Mouse (Mus musculus): ENCODE measurements around the gene Ndufs6. TPM values are rescaled to one million over a fixed set of nuclear protein-coding genes. Genes with fewer than 3 reads are reported as not detected.

Ndufs6 gene
- total RNA-seq, 2 experiments from 2014 or later = 164 to 169 TPM

Other genes with a start within 250 kb of the Ndufs6 start
- not detected for gene Irx4, start 68.1 kb downstream of the Ndufs6 start, total RNA-seq (2021)
- 10 to 100 TPM; 30.2 to 37.9 TPM for gene Mrpl36, start within 50 bp of the Ndufs6 start, total RNA-seq (2021)
- gene Lpcat1, start 138.7 kb upstream of the Ndufs6 start, total RNA-seq (2021) = 10 to 100 TPM; 35.0 to 37.7 TPM
- gene Slc6a3, start 208.2 kb upstream of the Ndufs6 start, total RNA-seq (2021) = under 1 TPM; 0.15 to 0.27 TPM

Measured in layer of hippocampus, adult 18-20 months (tissue).